Mouse (Mus musculus) liver, adult 2 months (tissue): ENCODE data around the gene Rufy4.

ENCODE experiments used
- CTCF ChIP-seq: fragments of 200-500 bp; IDR thresholded peaks from 2 replicates; pipeline ENCODE4 v1.5.1; 2011; ENCODE audit warnings: low read depth, low read length, control low read depth
- POLR2A ChIP-seq: fragments of 200-500 bp; IDR thresholded peaks from 2 replicates; pipeline ENCODE4 v1.6.1; 2011; ENCODE audit warnings: low read length, control low read depth; ENCODE audit not compliant: insufficient read depth; ENCODE audit errors: extremely low read depth

DNA sequence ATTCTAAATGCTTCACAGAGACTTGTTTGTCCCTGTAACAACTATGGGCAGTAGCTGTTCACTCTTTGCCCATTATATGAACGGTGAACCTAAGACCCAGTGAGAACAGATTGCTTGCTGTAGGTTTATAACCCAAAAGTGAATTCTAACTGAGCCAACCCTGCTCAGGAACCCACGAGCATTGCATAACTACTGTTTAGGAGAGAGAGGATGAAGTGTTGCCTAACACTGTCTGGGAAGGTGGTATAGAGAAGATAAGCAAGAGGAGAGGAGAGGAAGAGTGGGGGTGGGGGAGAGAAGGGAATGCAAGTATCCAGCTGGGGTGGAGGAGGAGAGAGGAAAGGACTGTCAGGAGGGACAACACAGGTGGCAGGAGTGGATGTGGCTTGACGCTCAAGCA, 25.8 kb downstream of the Rufy4 start:
- no peak for TF ChIP-seq CTCF
- no peak for TF ChIP-seq POLR2A
